Mouse (Mus musculus) stomach, embryonic 15.5 days (tissue): Measurements from ENCODE around the gene Polr1c. TPM values are rescaled to one million over a fixed set of nuclear protein-coding genes. Genes with fewer than 3 reads are reported as not detected.
A peak's percentile ranks its signal among the peaks of the same experiment; 100 is the strongest.

Experiments
- ATAC-seq: fragments of 200-750 bp; cut with Nextera tagmentation; 2 replicates; pipeline ENCODE4 v1.8.0; 2017; ENCODE audit warnings: low read depth, moderate number of reproducible peaks, moderate TSS enrichment; ENCODE audit not compliant: insufficient read depth, low FRiP score
- H3K27ac ChIP-seq: fragments of 300-500 bp; sonication (generic); 2 replicates; pipeline ENCODE4 v1.5.1; 2015; ENCODE audit warnings: mild to moderate bottlenecking, inconsistent platforms
- H3K27me3 ChIP-seq: fragments of 300-500 bp; sonication (generic); replicated peaks from 2 replicates; pipeline ENCODE4 v1.6.1; 2015; ENCODE audit warnings: inconsistent platforms
- H3K36me3 ChIP-seq: fragments of 300-500 bp; sonication (generic); 2 replicates; pipeline ENCODE4 v1.6.1; 2015; ENCODE audit warnings: inconsistent platforms
- H3K4me1 ChIP-seq: fragments of 300-500 bp; sonication (generic); 2 replicates; pipeline ENCODE4 v1.6.1; 2015; ENCODE audit warnings: inconsistent platforms
- H3K4me2 ChIP-seq: fragments of 300-500 bp; sonication (generic); 2 replicates; pipeline ENCODE4 v1.6.1; 2015; ENCODE audit warnings: mild to moderate bottlenecking, inconsistent platforms
- H3K4me3 ChIP-seq: fragments of 300-500 bp; sonication (generic); replicated peaks from 2 replicates; pipeline ENCODE4 v1.5.1; 2015; ENCODE audit warnings: inconsistent platforms
- H3K9ac ChIP-seq: fragments of 300-500 bp; sonication (generic); 2 replicates; pipeline ENCODE4 v1.6.1; 2015; ENCODE audit warnings: inconsistent platforms
- H3K9me3 ChIP-seq: fragments of 300-500 bp; sonication (generic); 2 replicates; pipeline ENCODE4 v1.6.1; 2016; ENCODE audit warnings: inconsistent platforms
- WGBS: fragments of 180-500 bp; shearing (Covaris S2); methylation state at CpG from one replicate; pipeline ENCODE4 v1.1.7; 2015; 5-methylcytosine and 5-hydroxymethylcytosine counted together
- polyA plus RNA-seq: library from polyadenylated mRNA; unstranded; fragments of >200 nt; fragmentation: Nextera tagmentation; extraction: Ambion mirVana; gene quantifications from 2 replicates; pipeline ENCODE4 v1.2.1, GENCODE M21; 2015

Polr1c gene
- polyA plus RNA-seq, 1 experiment from 2014 or later, result 77.4 TPM

DNA sequence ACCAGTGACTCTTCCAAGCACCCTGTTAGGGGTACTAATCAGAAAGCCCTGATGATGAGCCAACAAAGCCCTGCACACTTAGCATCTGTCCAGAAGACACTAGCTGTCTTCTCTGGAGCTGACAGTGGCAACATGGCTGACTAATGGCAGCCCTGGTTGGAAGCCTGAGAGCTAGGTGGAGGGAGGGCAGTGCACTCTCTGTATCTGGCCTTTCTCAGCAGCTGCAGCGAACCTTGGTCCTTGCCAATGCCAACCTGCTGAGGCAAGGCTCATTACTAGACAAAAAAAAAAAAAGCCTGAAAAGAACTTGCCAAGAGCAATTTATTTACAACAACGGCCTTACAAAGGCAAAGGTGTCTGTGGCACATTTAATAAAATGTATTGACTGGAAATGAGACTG is 4.2 kb downstream of the Polr1c start:
- H3K27ac ChIP-seq, result no peak overlapping the region
- no peak overlapping the region for H3K9ac ChIP-seq
- 62% methylated on average over 2 of the region's 2 CpGs for WGBS
- H3K4me2 ChIP-seq, result no peak overlapping the region
- H3K9me3 ChIP-seq, result no peaks in the 10 kb centered on the region
- no peaks in the 10 kb centered on the region for H3K27me3 ChIP-seq
- H3K36me3 ChIP-seq, result peaks cover 59% of the 10 kb centered on the region
- H3K4me1 ChIP-seq, result peaks cover 7% of the 10 kb centered on the region
- ATAC-seq, result no peak
- H3K4me3 ChIP-seq, result no peak overlapping the region

DNA sequence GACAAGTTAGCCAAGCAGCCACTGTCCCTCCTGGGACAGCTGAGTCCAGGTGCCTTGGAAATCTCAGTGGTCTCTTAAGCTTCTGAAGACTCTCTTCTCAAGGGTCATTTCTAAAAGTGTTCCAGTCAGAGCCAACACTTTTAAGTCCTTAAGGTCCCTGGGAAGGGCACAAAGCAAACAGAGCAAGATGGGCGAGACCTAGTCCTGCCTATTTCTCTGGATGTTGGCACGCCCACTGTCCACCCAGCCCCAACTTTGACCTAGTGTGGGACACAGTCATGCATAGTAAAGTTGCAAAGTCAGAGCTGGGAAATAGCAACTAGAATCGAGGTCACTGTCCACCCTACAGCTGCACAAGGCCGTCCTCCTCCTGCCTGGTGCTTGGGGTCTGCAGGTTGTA is 4.9 kb downstream of the Polr1c start:
- no peak overlapping the region for H3K4me2 ChIP-seq
- H3K36me3 ChIP-seq, result peaks cover 62% of the 10 kb centered on the region
- H3K4me3 ChIP-seq, result no peak overlapping the region
- H3K9me3 ChIP-seq, result no peaks in the 10 kb centered on the region
- H3K4me1 ChIP-seq, result peaks cover 7% of the 10 kb centered on the region; the same call in 1 of the 2 replicates
- H3K9ac ChIP-seq, result no peak overlapping the region
- no peak overlapping the region; the same call in 1 of the 2 replicates for H3K27ac ChIP-seq
- H3K27me3 ChIP-seq, result no peaks in the 10 kb centered on the region
- 69% methylated on average over 4 of the region's 4 CpGs for WGBS
- no peak for ATAC-seq

DNA sequence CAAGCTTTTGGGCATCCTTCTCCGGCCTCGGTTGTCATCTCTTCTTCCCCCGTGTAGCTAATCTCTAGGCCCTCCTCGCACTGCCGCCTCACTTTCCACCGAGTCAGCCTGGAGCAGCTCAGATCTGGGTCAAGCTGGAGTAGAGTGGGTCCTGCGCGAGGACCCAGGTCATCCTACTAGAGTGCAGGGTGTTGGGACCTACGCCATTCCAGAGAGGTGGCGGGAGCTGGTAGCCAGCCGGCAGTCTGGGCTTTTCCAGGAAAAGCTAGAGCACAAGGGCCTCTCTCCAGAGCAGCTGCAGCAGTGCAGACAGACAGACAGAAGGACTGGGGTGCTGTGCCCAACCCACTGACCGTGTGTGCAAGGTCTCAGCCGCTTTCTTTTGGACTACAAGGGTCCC is 5.6 kb downstream of the Polr1c start:
- Histone ChIP-seq H3K36me3 (peaks cover 64% of the 10 kb centered on the region), H3K27me3 (no peaks in the 10 kb centered on the region), H3K9me3 (no peaks in the 10 kb centered on the region), H3K4me3 (no peak overlapping the region), H3K4me1 (peaks cover 7% of the 10 kb centered on the region; the same call in 1 of the 2 replicates), H3K27ac (no peak overlapping the region; the same call in 1 of the 2 replicates), H3K9ac (no peak overlapping the region), H3K4me2 (no peak overlapping the region)
- 85% methylated on average over 13 of the region's 13 CpGs for WGBS
- no peak for ATAC-seq

DNA sequence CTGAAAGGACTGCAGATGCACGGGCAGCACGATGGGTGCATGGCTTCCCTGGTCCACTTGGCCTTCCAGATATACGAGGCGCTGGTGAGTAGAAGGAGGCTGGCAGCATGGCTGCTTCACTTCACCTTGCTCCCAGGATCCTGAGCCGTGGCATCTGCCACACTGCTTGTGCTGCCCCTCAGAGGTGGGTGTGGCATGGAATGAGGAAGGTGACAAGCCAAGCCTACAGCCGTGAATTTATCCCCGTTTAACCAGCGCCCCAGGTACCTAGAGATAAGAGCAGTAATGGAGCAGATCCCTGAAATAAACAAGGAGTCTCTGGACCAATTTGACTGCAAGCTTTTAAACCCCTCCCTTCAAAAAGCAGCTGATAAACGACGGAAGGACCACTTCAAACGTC is 6.4 kb downstream of the Polr1c start:
- no peak overlapping the region for H3K27ac ChIP-seq

DNA sequence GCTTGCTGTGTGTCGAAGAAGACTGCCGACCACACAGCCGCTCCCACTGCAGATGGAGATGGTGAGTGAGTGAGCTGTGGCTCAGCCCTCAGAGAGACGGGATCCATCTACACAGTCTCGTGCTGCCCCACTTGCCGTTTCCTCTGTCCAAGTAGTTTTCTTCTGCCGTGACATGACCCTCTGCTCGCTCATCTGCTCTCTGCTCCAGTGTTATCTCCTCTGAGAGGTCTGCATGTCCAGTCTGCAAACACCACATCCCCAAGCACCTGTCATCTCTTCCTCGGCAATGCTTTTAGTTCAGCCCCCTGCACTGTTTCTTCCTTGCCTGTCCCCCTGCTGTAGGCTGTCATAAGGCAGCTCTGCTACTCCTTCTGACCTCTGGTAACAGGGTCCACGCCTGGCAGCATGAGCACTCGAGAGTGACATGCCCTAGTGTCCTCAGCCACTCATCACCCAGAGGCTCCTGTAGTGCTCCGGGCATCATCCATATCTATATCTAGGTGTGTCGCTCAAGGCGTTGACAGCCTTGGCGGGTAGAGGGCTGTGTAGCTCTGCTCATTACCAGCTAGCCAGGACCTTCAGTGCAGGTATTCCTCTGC is 8.2 kb downstream of the Polr1c start:
- no peaks in the 10 kb centered on the region for H3K4me1 ChIP-seq
- no peak overlapping the region for H3K4me3 ChIP-seq
- no peaks in the 10 kb centered on the region for H3K9me3 ChIP-seq
- H3K27ac ChIP-seq, result no peak overlapping the region
- 89% methylated on average over 15 of the region's 15 CpGs for WGBS
- no peaks in the 10 kb centered on the region for H3K27me3 ChIP-seq
- no peak overlapping the region for H3K4me2 ChIP-seq
- no peak overlapping the region for H3K9ac ChIP-seq
- peaks cover 70% of the 10 kb centered on the region for H3K36me3 ChIP-seq
- no peak for ATAC-seq

More for the DNA sequence above, 6.4 kb downstream of the Polr1c start:
- no peak overlapping the region for H3K4me2 ChIP-seq
- no peak for ATAC-seq
- H3K9ac ChIP-seq, result no peak overlapping the region
- H3K4me3 ChIP-seq, result no peak overlapping the region
- no peaks in the 10 kb centered on the region for H3K9me3 ChIP-seq
- H3K36me3 ChIP-seq, result peaks cover 69% of the 10 kb centered on the region
- no peaks in the 10 kb centered on the region for H3K27me3 ChIP-seq
- H3K4me1 ChIP-seq, result no peaks in the 10 kb centered on the region
- 56% methylated on average over 11 of the region's 11 CpGs for WGBS

- Histone ChIP-seq H3K9ac (no peak overlapping the region), H3K4me3 (no peak overlapping the region), H3K4me2 (no peak overlapping the region), H3K9me3 (no peaks in the 10 kb centered on the region), H3K36me3 (peaks cover 68% of the 10 kb centered on the region), H3K27ac (no peak overlapping the region), H3K27me3 (no peaks in the 10 kb centered on the region), H3K4me1 (no peaks in the 10 kb centered on the region)
- 84% methylated on average over 5 of the region's 5 CpGs for WGBS
- ATAC-seq, result no peak
Measured at GRCm38 (mm10) chr17:46237480-46237879, 10.4 kb downstream of the Polr1c start.

DNA sequence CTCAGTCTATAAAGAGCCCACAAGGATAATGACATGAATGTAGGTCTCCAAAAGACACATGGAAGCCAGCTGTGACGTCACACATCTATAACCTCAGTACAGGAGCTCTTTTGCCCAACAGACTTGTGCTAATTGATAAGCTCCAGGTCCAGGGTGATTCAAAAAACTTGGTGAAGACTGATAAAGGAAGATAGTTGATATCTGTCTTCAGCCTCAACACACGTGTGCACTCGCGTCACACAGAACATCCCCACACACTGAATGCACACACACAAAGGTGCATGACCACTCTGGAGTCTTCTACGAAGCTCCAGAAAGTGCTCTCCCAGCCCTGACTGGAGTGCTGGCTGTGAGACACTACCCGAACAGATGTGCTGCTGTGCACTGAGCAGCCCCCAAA is 10.8 kb downstream of the Polr1c start:
- Histone ChIP-seq H3K9me3 (no peaks in the 10 kb centered on the region), H3K4me3 (no peak overlapping the region), H3K4me2 (no peak overlapping the region), H3K4me1 (no peaks in the 10 kb centered on the region), H3K36me3 (peaks cover 64% of the 10 kb centered on the region), H3K9ac (no peak overlapping the region), H3K27me3 (no peaks in the 10 kb centered on the region), H3K27ac (no peak overlapping the region)
- 85% methylated on average over 6 of the region's 6 CpGs for WGBS
- ATAC-seq, result no peak

GRCm38 (mm10) chr17:46236067-46236466 is 11.8 kb downstream of the Polr1c start:
- Histone ChIP-seq H3K4me2 (no peak overlapping the region), H3K27ac (no peak overlapping the region), H3K4me1 (no peaks in the 10 kb centered on the region), H3K27me3 (no peaks in the 10 kb centered on the region), H3K9ac (no peak overlapping the region), H3K4me3 (no peak overlapping the region), H3K9me3 (no peaks in the 10 kb centered on the region), H3K36me3 (peaks cover 57% of the 10 kb centered on the region)
- WGBS, result 79% methylated on average over 1 of the region's 1 CpGs
- ATAC-seq, result no peak

GRCm38 (mm10) chr17:46227576-46227975 is 20.3 kb downstream of the Polr1c start:
- Histone ChIP-seq H3K27ac (no peak overlapping the region), H3K9me3 (no peaks in the 10 kb centered on the region), H3K4me2 (no peak overlapping the region), H3K4me3 (no peak overlapping the region), H3K36me3 (peaks cover 51% of the 10 kb centered on the region), H3K9ac (no peak overlapping the region), H3K4me1 (no peaks in the 10 kb centered on the region), H3K27me3 (no peaks in the 10 kb centered on the region)
- 89% methylated on average over 7 of the region's 7 CpGs for WGBS
- no peak for ATAC-seq

GRCm38 (mm10) chr17:46221601-46222000 is 26.3 kb downstream of the Polr1c start:
- WGBS, result 83% methylated on average over 3 of the region's 3 CpGs
- ATAC-seq, result no peak
- H3K9ac ChIP-seq, result no peak overlapping the region
- H3K27me3 ChIP-seq, result no peaks in the 10 kb centered on the region
- peaks cover 44% of the 10 kb centered on the region for H3K36me3 ChIP-seq
- no peaks in the 10 kb centered on the region for H3K4me1 ChIP-seq
- H3K9me3 ChIP-seq, result no peaks in the 10 kb centered on the region
- H3K4me2 ChIP-seq, result no peak overlapping the region
- no peak overlapping the region for H3K27ac ChIP-seq
- no peak overlapping the region for H3K4me3 ChIP-seq

DNA sequence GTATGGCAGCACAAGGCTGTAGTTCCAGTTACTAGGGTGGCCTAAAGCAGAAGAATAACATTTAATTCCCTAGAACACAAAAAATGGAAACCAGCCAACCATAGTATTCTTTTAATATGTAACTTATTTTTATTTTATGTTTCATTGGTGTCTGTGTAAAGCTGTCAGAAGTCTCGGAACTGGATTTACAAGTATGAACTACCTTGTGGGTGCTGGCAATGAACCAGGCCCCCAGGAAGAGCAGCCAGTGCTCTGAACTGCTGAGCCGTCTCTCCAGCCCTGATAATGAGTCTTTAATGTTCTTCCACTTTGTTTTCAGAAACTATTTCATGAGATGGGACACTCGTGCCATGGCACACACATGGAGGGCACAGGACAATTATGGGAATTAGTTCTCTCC is 37.3 kb downstream of the Polr1c start:
- Histone ChIP-seq H3K27me3 (no peaks in the 10 kb centered on the region), H3K9ac (no peak overlapping the region), H3K36me3 (peaks cover 59% of the 10 kb centered on the region), H3K4me2 (no peak overlapping the region), H3K9me3 (no peaks in the 10 kb centered on the region), H3K4me1 (no peaks in the 10 kb centered on the region), H3K4me3 (no peak overlapping the region), H3K27ac (no peak overlapping the region)
- no peak for ATAC-seq
- WGBS, result 83% methylated on average over 3 of the region's 3 CpGs

- Histone ChIP-seq H3K9me3 (no peaks in the 10 kb centered on the region), H3K4me1 (peaks cover 7% of the 10 kb centered on the region; the same call in 1 of the 2 replicates), H3K4me2 (no peak overlapping the region), H3K36me3 (peaks cover 47% of the 10 kb centered on the region), H3K9ac (no peak overlapping the region), H3K4me3 (no peak overlapping the region), H3K27me3 (no peaks in the 10 kb centered on the region), H3K27ac (no peak overlapping the region)
- ATAC-seq, result no peak
Measured at GRCm38 (mm10) chr17:46206676-46207075, 41.2 kb downstream of the Polr1c start.

DNA sequence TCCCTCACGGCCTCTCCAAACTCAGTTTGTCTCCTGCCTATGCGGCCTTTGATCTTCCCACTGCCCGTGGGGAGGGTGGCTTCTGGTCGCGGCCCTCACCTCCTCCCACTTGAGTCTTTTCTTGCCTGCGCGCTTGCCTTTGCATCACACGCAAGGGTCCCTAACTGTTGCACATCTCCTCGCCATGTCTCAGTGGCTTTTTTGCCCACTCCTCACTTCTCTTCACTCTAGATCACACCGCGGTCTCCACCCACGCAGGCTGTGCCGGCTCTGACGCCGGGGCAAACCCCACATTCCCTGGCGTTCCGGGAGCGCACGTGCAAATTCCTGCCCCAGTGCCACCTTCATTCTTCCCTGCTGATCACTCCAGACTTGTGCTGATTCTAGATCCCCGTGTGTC is 44.8 kb downstream of the Polr1c start:
- Histone ChIP-seq H3K36me3 (peaks cover 21% of the 10 kb centered on the region), H3K9me3 (no peaks in the 10 kb centered on the region), H3K27ac (peak overlapping the region; percentile 74), H3K4me1 (peaks cover 7% of the 10 kb centered on the region; the same call in 1 of the 2 replicates), H3K27me3 (no peaks in the 10 kb centered on the region), H3K9ac (peak overlapping the region; percentile 89), H3K4me3 (peak overlapping the region; percentile 98), H3K4me2 (peak overlapping the region; percentile 70)
- ATAC-seq, result no peak; the same call in 1 of the 2 replicates
- WGBS, result under 1% methylated on average over 20 of the region's 20 CpGs
